Mouse (Mus musculus) forebrain, embryonic 12.5 days (tissue): ENCODE results near the gene Pkd1l2. TPM values are rescaled to one million over a fixed set of nuclear protein-coding genes. Genes with fewer than 3 reads are reported as not detected.
A peak's percentile ranks its signal among the peaks of the same experiment; 100 is the strongest.

Source experiments
- ATAC-seq: fragments of 200-750 bp; cut with Nextera tagmentation; 2 replicates; pipeline ENCODE4 v1.8.0; 2017; ENCODE audit warnings: moderate TSS enrichment; ENCODE audit not compliant: low FRiP score
- H3K27ac ChIP-seq: fragments of 300-500 bp; sonication (generic); 2 replicates; pipeline ENCODE4 v1.5.1; 2016; ENCODE audit warnings: mild to moderate bottlenecking
- H3K27me3 ChIP-seq: fragments of 300-500 bp; sonication (generic); 2 replicates; pipeline ENCODE4 v1.6.1; 2016; ENCODE audit warnings: mild to moderate bottlenecking
- H3K36me3 ChIP-seq: fragments of 300-500 bp; sonication (generic); replicated peaks from 2 replicates; pipeline ENCODE4 v1.6.1; 2016; ENCODE audit warnings: mild to moderate bottlenecking
- H3K4me1 ChIP-seq: fragments of 300-500 bp; sonication (generic); 2 replicates; pipeline ENCODE4 v1.6.1; 2016
- H3K4me2 ChIP-seq: fragments of 300-500 bp; sonication (generic); 2 replicates; pipeline ENCODE4 v1.6.1; 2016; ENCODE audit warnings: mild to moderate bottlenecking, moderate library complexity
- H3K4me3 ChIP-seq: fragments of 300-500 bp; sonication (generic); replicated peaks from 2 replicates; pipeline ENCODE4 v1.5.1; 2016; ENCODE audit warnings: mild to moderate bottlenecking
- H3K9ac ChIP-seq: fragments of 300-500 bp; sonication (generic); 2 replicates; pipeline ENCODE4 v1.6.1; 2016; ENCODE audit warnings: mild to moderate bottlenecking
- H3K9me3 ChIP-seq: fragments of 300-500 bp; sonication (generic); 2 replicates; pipeline ENCODE4 v1.6.1; 2016
- WGBS: fragments of 180-500 bp; shearing (Covaris S2); methylation state at CpG from one replicate; pipeline ENCODE4 v1.1.7; 2016; 5-methylcytosine and 5-hydroxymethylcytosine counted together
- polyA plus RNA-seq: library from polyadenylated mRNA; unstranded; fragments of >200 nt; fragmentation: Nextera tagmentation; extraction: Ambion mirVana; gene quantifications from 2 replicates; pipeline ENCODE4 v1.2.1, GENCODE M21; 2016

The Pkd1l2 gene
- polyA plus RNA-seq, 1 experiment from 2014 or later, result not detected

DNA sequence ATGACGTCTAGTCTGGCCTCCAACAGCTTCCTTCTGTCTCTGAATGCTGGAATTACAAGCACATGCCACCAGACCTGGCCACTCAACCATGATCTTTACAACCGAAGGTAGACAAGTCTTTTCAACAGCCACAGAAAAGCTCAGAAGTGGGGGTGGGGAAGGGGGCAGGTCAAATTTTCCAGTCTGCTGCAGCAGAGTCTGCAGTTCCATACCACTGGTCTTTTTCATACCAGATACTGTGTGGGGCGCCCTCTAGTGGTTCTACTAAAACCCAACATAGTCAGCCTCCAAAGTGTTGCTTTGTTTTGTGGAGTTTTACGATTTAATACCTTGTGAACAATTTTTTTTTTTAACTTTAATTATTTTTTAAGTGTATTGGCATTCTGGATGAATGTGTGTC, 102.1 kb downstream of the Pkd1l2 start:
- Histone ChIP-seq H3K27me3 (no peaks in the 10 kb centered on the region), H3K4me1 (peaks cover 16% of the 10 kb centered on the region), H3K4me3 (no peak overlapping the region), H3K9ac (no peak overlapping the region), H3K27ac (no peak overlapping the region), H3K4me2 (peak overlapping the region; percentile 15; the same call in 1 of the 2 replicates), H3K9me3 (no peaks in the 10 kb centered on the region), H3K36me3 (peaks cover 9% of the 10 kb centered on the region)
- ATAC-seq, result no peak
- 13% methylated on average over 4 of the region's 4 CpGs for WGBS

DNA sequence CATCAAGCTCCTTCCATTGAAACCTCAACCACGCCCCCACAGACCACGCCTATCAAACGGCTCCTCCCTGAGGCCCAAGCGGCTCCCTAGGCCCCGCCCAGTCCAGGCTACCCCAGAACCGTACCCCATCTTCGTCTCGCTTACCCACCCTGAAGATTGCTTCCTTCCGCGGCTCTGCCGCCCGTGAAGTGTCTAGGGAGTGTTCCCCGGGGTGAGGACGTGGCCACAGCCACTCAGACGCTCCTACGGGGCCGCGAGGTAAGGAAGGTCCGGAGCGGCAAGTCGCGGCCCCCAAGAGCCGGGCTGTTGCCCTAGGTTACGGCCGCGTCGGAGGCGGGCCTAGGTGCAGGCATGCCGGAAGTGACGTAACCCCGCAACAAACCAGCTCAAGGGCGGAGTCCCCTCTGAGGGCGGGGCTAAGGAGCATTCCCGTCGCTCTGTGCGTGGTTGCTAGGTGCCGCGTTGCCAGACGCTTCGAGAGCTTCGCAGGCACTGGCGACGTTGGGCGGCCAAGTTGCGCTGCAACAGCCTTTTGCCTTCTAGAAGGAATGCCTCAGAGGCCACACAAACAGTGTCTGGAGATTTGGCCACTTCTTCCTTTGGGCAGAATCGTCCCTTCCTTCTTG, 103.5 kb downstream of the Pkd1l2 start, which contains the start of gene 1700030J22Rik:
Gene 1700030J22Rik, minus strand, starts transcription at position 329 of the 626 bp plus-strand sequence.
- Histone ChIP-seq H3K36me3 (peaks cover 6% of the 10 kb centered on the region), H3K9ac (peak within 1 kb of the TSS; percentile 46; the same call in 1 of the 2 replicates), H3K4me2 (peak within 1 kb of the TSS; percentile 72), H3K4me3 (peak within 1 kb of the TSS; percentile 64), H3K27ac (peak within 1 kb of the TSS; percentile 48), H3K4me1 (peaks cover 18% of the 10 kb centered on the region), H3K27me3 (no peaks in the 10 kb centered on the region; the same call in 1 of the 2 replicates), H3K9me3 (no peaks in the 10 kb centered on the region)
- under 1% methylated on average over 46 of the region's 46 CpGs for WGBS
- ATAC-seq, result peak; percentile 99

GRCm38 (mm10) chr8:116978052-116978451, 104.2 kb downstream of the Pkd1l2 start:
- Histone ChIP-seq H3K9me3 (no peaks in the 10 kb centered on the region), H3K4me2 (peak overlapping the region; percentile 72), H3K27me3 (no peaks in the 10 kb centered on the region; the same call in 1 of the 2 replicates), H3K27ac (peak overlapping the region; percentile 26; the same call in 1 of the 2 replicates), H3K4me3 (peak overlapping the region; percentile 64), H3K4me1 (peaks cover 18% of the 10 kb centered on the region), H3K9ac (peak overlapping the region; percentile 46; the same call in 1 of the 2 replicates), H3K36me3 (no peaks in the 10 kb centered on the region)
- WGBS, result 31% methylated on average over 8 of the region's 8 CpGs
- no peak for ATAC-seq

DNA sequence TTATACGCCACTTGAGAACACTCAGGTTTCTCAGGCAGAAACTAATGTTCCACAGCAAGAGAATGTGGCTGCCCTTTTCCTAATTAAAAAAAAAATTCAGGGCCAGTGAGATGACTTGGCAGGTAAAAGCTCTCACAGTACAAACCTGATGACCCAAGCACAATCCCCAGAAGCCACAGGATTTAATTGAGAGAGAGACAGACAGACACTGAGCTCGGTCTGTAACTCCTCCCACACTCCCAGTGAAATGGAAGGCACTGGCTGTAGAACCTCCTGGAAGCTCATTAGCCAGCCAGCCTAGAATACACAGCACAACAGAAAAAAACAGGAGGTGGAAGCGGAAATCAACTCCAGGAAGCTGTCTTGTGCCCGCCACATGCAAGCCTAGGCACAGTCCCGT, 106.6 kb downstream of the Pkd1l2 start:
- WGBS, result 61% methylated on average over 5 of the region's 5 CpGs
- ATAC-seq, result no peak

DNA sequence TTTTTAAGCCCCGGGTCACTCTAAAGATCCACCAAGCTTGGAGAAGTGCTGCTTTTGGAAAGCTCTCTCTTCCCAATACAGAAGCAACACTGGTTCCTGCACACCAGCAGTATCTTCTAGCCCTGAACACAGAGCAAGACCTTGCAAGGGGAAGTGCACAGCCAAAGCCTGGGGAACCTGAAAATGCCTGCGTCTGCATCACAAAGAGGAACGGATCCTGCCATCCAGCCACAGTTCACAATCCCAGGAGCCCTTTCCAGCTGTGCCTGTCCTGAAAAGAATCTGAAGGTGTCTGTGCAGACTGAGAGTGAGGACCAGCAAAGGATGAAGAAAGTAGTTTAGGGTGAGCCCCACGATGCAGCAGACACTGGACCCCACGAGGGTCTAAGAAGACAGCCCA, 107.2 kb downstream of the Pkd1l2 start:
- H3K4me1 ChIP-seq, result peaks cover 17% of the 10 kb centered on the region
- no peaks in the 10 kb centered on the region for H3K36me3 ChIP-seq
- H3K4me2 ChIP-seq, result no peak overlapping the region
- ATAC-seq, result no peak
- no peaks in the 10 kb centered on the region for H3K9me3 ChIP-seq
- H3K27ac ChIP-seq, result no peak overlapping the region
- no peaks in the 10 kb centered on the region; the same call in 1 of the 2 replicates for H3K27me3 ChIP-seq
- 25% methylated on average over 5 of the region's 5 CpGs for WGBS
- no peak overlapping the region for H3K4me3 ChIP-seq
- no peak overlapping the region for H3K9ac ChIP-seq

More for the DNA sequence above, 106.6 kb downstream of the Pkd1l2 start:
- no peaks in the 10 kb centered on the region for H3K9me3 ChIP-seq
- no peak overlapping the region for H3K4me3 ChIP-seq
- H3K27me3 ChIP-seq, result no peaks in the 10 kb centered on the region; the same call in 1 of the 2 replicates
- no peak overlapping the region for H3K9ac ChIP-seq
- no peak overlapping the region for H3K27ac ChIP-seq
- no peak overlapping the region for H3K4me2 ChIP-seq
- H3K36me3 ChIP-seq, result no peaks in the 10 kb centered on the region
- peaks cover 18% of the 10 kb centered on the region for H3K4me1 ChIP-seq

DNA sequence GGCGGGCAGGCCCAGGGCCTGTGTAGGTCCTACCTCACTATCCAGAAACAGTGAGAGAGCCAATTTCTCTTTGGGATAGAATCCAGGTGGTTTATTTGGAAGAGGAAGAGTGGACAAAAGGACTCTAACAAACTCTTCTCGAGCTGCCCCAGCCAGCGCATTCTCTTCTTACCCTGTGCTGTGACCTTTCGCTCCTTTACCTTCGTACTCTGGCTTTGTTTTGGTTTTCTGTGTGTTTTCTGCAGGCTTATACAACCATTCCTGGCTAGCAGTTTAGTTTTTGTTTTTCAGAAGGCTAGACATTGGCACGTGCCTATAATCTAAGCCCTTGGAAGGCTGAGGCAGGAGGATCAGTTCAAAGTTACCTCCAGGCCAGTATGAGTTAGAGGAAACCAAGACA, 112.7 kb downstream of the Pkd1l2 start:
- 82% methylated on average over 6 of the region's 6 CpGs for WGBS
- H3K27ac ChIP-seq, result no peak overlapping the region
- no peak for ATAC-seq

GRCm38 (mm10) chr8:116954415-116954814, 127.8 kb downstream of the Pkd1l2 start:
- WGBS, result 91% methylated on average over 9 of the region's 9 CpGs

More for the DNA sequence above, 112.7 kb downstream of the Pkd1l2 start:
- Histone ChIP-seq H3K4me1 (no peaks in the 10 kb centered on the region), H3K4me3 (no peak overlapping the region), H3K4me2 (no peak overlapping the region), H3K27me3 (no peaks in the 10 kb centered on the region; the same call in 1 of the 2 replicates), H3K9me3 (no peaks in the 10 kb centered on the region), H3K36me3 (no peaks in the 10 kb centered on the region), H3K9ac (no peak overlapping the region)

GRCm38 (mm10) chr8:116952428-116952827, 129.8 kb downstream of the Pkd1l2 start:
- Histone ChIP-seq H3K4me2 (no peak overlapping the region), H3K9me3 (no peaks in the 10 kb centered on the region), H3K27ac (no peak overlapping the region), H3K36me3 (peaks cover 46% of the 10 kb centered on the region), H3K4me1 (no peaks in the 10 kb centered on the region), H3K9ac (no peak overlapping the region), H3K27me3 (no peaks in the 10 kb centered on the region), H3K4me3 (no peak overlapping the region)
- WGBS, result 93% methylated on average over 8 of the region's 8 CpGs
- ATAC-seq, result no peak

More at GRCm38 (mm10) chr8:116954415-116954814, 127.8 kb downstream of the Pkd1l2 start:
- Histone ChIP-seq H3K36me3 (peaks cover 61% of the 10 kb centered on the region), H3K9ac (no peak overlapping the region), H3K27me3 (no peaks in the 10 kb centered on the region), H3K4me2 (no peak overlapping the region), H3K27ac (no peak overlapping the region), H3K4me1 (no peaks in the 10 kb centered on the region), H3K4me3 (no peak overlapping the region), H3K9me3 (no peaks in the 10 kb centered on the region)
- ATAC-seq, result no peak

DNA sequence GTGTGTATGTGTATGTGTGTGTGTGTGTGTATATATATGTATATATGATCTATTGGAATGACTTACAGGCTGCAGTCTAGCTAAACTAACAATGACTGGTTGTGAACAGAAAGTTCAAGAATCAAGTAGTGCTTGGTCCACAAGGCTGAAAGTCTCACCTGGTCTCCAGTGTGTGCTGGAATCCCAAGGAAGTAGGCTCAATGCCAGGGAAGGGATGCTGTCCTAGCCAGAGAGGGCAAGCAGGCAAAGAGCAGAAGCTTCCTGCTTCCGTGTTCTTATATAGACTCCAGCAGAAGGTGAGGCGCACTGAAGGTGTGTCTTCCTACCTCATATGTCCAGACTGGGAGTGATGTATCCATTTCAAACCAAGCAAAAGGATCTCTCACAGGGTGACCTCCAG, 130.5 kb downstream of the Pkd1l2 start:
- no peaks in the 10 kb centered on the region for H3K9me3 ChIP-seq
- no peak overlapping the region for H3K4me3 ChIP-seq
- H3K36me3 ChIP-seq, result peaks cover 39% of the 10 kb centered on the region
- H3K4me1 ChIP-seq, result no peaks in the 10 kb centered on the region
- no peak overlapping the region for H3K27ac ChIP-seq
- no peak overlapping the region for H3K9ac ChIP-seq
- 89% methylated on average over 2 of the region's 2 CpGs for WGBS
- no peak overlapping the region for H3K4me2 ChIP-seq
- no peak for ATAC-seq
- no peaks in the 10 kb centered on the region for H3K27me3 ChIP-seq

DNA sequence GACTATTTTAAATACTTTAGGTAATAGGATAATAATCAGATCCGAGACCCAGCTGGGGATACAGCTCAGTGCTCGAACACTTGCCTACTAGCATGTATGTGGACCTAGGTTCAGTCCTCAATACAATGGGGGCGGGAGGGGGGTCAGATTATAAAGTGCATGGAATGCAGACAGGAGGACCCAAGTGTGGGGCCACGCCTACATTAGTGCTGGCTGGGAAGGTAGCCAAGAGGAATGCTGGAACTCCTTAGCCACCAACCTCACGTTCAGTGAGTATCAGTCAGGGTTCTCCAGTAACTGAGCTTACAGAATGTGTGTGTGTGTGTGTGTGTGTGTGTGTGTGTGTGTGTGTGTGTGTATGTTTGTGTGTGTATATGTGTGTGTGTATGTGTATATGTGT, 130.9 kb downstream of the Pkd1l2 start:
- peaks cover 35% of the 10 kb centered on the region for H3K36me3 ChIP-seq
- no peak for ATAC-seq
- 80% methylated on average over 5 of the region's 5 CpGs for WGBS
- H3K4me2 ChIP-seq, result no peak overlapping the region
- H3K9me3 ChIP-seq, result no peaks in the 10 kb centered on the region
- no peaks in the 10 kb centered on the region for H3K27me3 ChIP-seq
- no peak overlapping the region for H3K27ac ChIP-seq
- 0 out of 2 replicates have a peak, but pooled peaks cover 4% of the 10 kb centered on the region for H3K4me1 ChIP-seq
- no peak overlapping the region for H3K4me3 ChIP-seq
- H3K9ac ChIP-seq, result no peak overlapping the region

GRCm38 (mm10) chr8:116947589-116947988, 134.7 kb downstream of the Pkd1l2 start:
- WGBS, result 85% methylated on average over 7 of the region's 7 CpGs
- no peak for ATAC-seq
- no peaks in the 10 kb centered on the region for H3K36me3 ChIP-seq

DNA sequence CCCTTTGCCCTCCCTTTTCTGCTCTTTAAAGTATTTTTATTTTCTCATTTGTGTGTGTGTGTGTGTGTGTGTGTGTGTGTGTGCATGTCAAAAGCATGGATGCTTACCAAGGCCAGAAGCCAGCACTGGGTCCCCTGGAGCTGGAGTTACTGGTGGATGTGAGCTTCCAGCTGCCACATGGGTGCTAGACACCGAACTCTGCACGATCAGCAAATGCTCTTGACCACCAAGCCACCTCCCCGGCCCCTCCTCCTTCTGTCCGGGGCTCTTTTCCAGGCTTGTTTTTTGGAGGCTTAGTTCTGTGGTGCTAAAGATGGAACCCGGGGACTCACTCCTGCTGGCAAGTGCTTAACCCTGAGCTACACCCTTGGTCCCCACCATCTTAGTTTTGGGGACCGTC, 135.4 kb downstream of the Pkd1l2 start:
- no peak overlapping the region for H3K9ac ChIP-seq
- WGBS, result 87% methylated on average over 6 of the region's 6 CpGs

More at GRCm38 (mm10) chr8:116947589-116947988, 134.7 kb downstream of the Pkd1l2 start:
- Histone ChIP-seq H3K27ac (no peak overlapping the region), H3K4me3 (no peak overlapping the region), H3K4me2 (no peak overlapping the region), H3K9me3 (no peaks in the 10 kb centered on the region), H3K4me1 (peaks cover 24% of the 10 kb centered on the region), H3K9ac (no peak overlapping the region), H3K27me3 (no peaks in the 10 kb centered on the region)

More for the DNA sequence above, 135.4 kb downstream of the Pkd1l2 start:
- no peak for ATAC-seq
- Histone ChIP-seq H3K4me3 (no peak overlapping the region), H3K9me3 (no peaks in the 10 kb centered on the region), H3K27ac (no peak overlapping the region), H3K27me3 (no peaks in the 10 kb centered on the region), H3K4me2 (no peak overlapping the region), H3K36me3 (no peaks in the 10 kb centered on the region), H3K4me1 (peaks cover 24% of the 10 kb centered on the region)
